Mouse (Mus musculus) right cerebral cortex, postnatal 14 days (tissue): Measurements from ENCODE around the gene 4930435E12Rik.
"Not testable (repeated sequence)": the region's sequence is repeated elsewhere in the genome, so short reads cannot be mapped to it uniquely, and the experiment has no call there.

Experiments
- DNase-seq: peaks from one replicate; pipeline ENCODE4 v3.0.0; 2022

The 4930435E12Rik gene

DNA sequence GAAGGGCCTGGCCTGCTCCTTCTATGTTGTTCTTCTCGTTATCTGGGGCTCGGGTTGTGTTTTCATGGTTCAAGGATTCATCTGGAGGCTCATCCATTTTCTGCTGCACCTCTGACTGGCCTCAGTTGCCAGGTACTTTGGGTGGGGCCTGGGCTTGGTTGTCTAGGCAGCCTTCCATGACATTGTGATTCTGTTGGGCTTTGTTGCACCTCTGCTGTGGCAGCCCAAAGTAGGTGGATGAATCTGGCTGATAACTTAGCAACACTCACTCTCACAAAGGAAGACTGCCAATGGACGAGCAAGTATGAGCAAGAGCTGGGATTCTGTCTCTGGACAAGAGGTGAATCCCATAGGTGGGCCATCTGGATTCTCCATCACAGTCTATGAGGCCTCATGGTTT lies at the start of gene 4930435E12Rik:
Gene 4930435E12Rik, minus strand, starts transcription at position 101 of the 400 bp plus-strand sequence.
- DNase-seq: no peak

DNA sequence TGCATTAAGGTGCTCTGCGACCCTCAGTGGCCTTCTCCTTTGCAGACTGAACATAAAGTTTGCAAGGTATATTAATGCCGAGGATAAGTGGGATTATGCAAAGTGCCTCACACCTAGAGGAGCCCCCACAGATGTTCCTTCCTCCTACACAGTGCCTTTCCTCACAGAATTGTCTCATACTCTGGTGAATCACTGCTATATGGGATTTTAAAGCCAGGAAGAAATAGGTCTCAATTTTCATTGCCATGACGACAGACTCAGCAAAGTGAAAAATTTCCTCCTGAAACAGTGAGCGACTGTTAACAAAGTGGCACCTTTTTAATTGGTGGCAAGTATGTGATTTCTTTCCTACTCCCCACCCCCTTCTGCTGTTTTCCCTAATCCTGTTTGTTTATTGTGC lies 45.9 kb upstream of the 4930435E12Rik start:
- no peak for DNase-seq

DNA sequence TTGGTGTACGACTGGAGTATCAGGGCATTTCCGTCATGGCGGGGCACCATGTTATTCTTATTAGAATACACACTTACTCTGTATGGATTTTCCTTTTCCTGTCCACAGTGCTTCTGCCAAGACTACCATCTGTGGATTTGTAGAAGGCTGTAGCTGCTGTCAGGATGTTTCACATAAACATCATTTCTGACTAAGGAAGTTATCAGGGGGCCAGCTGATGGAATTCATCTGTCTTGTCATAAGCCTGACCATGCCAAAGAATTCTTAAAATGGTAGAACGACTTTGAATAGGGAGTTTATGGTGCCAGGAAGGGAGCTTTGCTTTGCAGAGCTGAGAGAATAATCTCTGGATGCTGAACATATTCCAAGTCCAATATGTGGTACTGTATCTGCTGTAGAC lies 44.7 kb upstream of the 4930435E12Rik start:
- no peak for DNase-seq

DNA sequence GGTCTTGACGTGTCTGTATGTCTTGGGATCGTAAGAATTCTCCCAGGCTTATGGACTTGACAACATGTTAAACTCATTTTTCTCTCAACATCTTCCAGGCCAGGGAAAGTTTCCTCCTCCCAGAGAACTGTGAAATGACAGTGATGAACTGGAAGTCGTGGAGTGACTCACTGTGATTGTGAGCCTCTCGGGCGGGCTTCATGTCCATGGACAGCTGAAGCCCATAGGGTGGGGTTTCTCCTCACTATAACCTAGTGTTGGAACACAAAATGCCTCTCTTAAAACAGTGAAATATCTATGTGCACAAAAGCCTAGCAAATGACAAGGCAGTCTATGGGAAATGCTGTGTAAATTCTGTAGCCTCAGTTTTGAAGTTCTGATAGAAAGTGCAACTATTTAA lies 35.8 kb upstream of the 4930435E12Rik start:
- DNase-seq: no peak

DNA sequence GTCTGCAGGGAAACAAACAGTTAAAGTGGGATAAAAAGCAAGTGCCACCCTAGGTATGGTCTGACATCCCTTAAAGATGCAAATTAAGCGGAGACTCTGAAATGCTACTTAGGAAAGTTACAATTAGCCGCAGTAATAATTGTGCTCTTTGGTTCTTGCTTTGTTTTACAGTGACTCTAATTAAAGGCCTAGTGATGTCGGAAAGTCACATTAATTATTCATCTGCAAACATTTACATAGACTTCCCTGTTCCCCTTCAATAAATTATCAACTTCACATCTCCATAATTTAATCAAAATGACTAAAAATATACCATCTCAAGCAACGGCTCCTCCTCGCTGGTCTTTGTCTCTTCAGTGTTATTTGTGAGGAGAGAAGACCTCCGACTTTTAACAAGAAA lies 32.0 kb upstream of the 4930435E12Rik start:
- no peak for DNase-seq

DNA sequence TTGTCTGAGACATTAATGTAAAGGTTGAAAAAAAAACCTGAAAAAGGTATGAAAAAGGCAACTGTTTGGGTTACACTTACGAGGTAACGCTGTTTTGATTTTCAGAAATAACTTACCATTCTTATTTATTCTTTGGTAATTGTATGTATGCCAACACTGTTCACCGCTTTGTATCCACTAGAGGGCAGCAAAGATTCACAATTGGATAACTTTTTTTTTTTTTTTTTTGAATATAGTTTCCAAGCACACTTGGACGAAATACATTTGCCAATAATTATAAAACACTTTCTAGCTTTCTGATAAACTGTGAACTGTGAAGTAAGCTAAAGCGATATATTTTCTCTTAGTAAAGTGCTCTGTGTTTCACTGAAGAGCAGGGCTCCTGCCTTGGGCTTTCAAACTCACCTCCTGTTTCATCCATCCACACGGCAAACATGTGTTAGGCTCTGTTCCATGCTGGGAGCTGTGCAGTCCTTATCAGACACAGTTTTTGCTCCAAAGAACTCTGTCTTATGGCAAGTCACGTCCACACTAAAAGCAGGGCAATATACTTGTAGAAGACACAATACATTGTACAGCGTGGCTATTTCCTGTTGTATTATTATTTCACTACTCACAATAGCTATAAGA lies 29.7 kb upstream of the 4930435E12Rik start:
- no peak for DNase-seq

DNA sequence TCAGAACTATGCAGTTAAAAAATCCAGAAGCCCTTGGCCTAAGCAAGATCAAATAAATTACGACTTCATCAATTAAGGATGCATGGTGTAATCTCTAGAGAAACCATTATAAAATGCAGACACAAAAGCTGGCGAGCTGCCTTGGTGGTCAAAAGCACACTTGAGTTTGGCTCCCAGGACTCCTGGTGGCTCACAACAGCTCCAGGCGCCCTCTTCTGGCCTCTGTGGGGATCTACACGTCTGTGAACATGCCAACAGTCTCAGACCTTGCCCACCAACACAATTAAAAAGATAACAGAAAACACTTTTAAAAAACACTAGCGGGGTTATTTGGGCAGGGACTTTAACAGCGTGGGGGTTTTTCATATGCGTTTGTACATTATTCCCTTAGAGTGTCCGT lies 16.0 kb downstream of the 4930435E12Rik start:
- peak; percentile 75 for DNase-seq

DNA sequence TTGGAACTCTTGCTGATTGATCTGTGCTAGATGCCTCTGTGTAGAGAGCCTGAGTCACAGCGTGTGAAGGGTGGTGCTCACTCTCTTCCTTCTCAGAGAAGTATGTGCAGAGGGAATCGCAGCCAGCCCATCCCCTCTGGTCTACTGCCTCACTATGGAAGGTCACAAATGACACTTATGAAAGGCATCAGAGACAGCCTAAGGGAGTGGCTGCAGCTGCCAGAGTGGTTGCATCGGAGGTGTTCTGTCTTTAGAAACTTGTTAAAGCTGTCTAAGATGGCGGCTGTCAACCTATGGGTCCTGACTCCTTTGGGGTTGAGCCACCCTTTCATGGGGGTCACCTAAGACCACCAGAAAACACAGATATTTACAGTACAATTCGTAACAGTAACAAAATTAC lies 18.4 kb downstream of the 4930435E12Rik start:
- DNase-seq: no peak

DNA sequence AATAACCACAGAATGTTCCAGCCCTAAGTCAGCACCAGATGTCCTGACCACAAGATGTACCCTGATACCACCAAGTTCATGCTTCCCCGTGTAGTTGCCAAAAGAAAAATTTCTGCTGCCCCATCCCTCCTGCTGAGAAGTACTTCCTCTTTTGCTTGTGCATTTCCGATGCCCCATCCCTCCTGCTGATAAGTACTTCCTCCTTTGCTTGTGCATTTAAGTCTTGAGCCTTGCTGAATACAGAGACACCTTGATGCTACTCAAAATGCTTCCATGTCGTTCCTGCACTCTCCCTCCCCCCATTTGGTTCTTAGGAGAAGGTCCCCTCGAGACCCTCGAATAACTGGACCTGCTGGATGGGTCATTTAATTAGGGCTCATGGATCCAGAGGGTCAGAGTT lies 20.8 kb downstream of the 4930435E12Rik start:
- not testable (repeated sequence) for DNase-seq

DNA sequence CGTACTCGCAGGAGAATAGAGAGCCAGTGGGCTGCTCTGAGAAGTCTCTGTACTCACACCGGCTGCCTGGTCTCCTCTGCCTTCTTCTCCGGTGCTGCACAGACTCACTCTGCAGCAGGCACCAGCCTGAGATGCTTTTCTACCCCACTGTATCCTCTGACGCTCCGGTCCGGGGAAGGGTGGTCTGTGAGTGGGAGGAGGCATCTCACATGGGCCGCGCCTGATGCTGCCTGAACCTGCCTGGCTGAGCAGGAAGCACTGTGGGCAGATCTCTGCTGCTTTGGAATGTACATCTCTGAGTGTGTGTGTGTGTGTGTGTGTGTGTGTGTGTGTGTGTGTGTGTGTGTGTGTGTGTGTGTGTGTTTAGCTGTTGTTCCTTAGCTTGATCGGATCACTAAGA lies 28.5 kb downstream of the 4930435E12Rik start, which contains the start of gene Upk1b:
Gene Upk1b, minus strand, starts transcription at position 238 of the 400 bp plus-strand sequence.
- DNase-seq: no peak

DNA sequence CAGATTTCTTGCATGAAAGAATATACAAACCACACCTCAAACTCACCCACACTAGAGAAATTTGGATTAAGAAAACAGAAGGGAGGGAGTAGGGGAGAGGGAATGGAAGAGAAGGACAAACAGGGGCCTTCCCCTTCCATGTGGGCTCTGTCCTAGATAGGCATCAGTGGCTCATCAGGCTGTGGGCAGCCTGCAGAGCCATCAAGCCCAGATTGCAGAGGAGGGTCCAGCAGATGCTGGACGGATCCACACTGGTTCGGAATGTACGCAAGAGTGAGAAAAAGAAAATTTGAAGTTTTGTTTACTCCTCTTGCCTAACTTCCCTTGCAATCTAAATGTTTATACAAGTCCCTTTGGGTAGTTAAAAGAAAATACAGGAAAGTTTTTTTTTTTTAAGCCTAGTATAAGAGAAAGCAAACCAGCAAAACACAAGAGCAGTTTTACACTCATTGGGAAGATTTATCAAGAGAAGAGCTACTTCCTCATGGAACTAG lies 29.5 kb downstream of the 4930435E12Rik start:
- DNase-seq: no peak

DNA sequence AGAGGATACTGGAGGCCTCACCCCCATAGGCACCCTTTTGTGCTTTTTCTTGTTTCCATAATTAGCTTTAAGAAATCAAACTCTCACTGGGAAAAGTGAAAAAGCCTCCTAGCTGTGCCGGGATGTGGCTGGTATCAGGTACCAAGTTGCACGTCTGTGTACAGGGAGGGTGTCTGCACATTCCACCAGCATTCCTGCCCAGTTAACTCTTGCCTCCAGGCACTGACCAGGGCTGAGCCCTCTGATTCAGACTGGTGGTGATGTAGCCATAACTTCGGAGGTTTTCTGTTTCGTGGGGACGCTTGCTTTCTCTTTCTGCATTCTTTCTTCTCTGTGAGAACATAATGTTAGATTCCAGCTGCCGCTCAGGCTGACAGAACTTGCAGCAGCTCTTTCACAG lies 35.4 kb downstream of the 4930435E12Rik start:
- no peak for DNase-seq

DNA sequence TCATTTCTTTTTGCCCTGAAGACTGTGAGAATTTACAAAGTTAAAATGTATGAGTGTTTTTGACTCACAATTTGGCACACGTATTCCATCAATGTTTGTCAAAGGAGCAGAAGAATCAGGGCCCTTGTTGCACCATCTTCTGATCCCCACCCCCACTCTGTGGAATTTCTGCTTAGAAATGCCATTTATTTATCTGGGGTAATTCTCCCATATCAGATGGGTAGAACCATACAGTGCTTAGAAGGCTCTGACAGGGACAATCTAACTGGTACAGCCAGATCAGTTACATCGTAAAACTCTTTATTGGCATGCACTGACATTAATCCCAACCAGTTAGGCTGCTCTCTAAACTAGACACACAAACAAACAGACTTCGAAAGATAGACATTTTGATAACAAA lies 38.6 kb downstream of the 4930435E12Rik start:
- no peak for DNase-seq

DNA sequence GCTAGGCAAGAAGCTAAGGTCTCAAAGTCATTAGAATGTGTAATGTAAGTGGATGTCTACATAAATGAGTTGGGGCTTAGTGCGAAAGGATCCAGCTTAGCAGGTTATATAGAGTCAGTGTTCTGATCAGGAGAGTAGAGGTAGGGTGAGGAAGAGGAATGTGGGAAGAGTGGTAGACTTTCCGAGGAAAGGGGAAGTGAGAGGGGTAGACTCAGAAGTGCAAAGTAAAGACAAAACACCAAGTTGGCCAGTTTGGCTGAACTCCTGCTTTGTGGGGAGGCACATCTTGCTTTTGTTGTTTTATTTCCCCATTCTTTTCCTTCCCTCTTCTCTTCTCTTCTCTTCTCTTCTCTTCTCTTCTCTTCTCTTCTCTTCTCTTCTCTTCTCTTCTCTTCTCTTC lies 39.5 kb downstream of the 4930435E12Rik start:
- DNase-seq: no peak

DNA sequence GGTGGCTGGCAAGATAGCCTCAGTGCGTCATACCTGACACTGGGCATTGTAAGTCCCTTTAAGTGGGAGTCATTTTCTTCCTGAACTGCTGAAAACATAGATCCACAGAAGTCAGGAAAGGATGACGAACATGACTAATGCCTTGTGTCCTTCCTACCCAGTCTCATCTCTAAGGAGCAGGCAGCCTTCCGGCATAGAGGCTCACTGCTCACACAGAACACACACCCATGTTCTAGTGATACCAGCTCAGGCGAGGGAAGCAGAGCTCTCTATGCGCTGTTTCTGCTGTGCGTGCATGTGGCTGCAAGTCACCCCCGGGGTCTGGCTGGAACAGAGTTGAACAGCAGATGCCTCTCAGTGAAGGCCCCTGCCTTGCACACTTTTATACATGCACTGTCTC lies 43.2 kb downstream of the 4930435E12Rik start:
- no peak for DNase-seq

DNA sequence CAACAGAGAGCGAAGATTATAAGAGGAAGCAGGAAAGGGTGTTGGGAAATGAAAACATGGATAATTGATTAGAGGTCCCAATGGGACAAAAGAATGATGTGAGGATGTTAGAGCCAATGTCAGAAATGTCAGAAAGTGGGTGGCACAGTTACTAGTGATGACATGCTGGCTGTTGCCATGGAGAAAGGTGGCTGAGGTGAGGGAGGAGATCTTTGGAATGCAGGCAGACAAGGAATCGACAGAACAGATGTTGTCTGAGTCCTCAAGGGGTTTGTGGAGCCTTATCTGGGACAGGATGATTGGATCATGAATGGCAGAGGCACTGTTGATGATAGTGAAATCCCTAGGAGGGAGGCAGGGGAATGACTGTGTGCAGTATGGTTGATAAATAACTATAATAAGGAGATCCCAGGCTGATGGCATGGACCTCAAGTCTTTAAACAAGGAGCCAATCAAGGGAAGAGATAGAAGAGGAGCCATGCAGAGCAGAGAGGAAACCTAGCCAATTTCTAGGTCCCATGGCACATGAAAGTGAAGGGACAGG lies 46.0 kb downstream of the 4930435E12Rik start:
- no peak for DNase-seq

DNA sequence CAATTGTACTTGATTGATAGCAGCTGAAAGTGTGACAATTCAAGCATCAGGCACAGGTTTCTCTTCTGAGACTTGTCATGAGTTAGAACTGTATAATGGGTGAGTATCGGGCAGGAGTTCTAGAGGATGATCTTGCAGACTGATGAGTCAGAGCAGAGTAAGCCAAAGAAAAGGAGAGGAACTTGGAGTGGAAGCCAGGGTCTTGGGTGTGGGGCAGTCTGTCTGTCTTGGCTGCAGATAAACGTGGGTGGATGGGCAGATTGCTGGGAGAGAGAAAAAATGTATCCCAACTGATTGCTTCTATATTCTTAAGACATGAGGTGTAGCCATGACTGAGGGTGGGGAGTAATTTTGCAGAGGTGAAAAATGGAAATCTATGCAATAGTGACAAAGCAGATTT lies 46.6 kb downstream of the 4930435E12Rik start:
- no peak for DNase-seq

DNA sequence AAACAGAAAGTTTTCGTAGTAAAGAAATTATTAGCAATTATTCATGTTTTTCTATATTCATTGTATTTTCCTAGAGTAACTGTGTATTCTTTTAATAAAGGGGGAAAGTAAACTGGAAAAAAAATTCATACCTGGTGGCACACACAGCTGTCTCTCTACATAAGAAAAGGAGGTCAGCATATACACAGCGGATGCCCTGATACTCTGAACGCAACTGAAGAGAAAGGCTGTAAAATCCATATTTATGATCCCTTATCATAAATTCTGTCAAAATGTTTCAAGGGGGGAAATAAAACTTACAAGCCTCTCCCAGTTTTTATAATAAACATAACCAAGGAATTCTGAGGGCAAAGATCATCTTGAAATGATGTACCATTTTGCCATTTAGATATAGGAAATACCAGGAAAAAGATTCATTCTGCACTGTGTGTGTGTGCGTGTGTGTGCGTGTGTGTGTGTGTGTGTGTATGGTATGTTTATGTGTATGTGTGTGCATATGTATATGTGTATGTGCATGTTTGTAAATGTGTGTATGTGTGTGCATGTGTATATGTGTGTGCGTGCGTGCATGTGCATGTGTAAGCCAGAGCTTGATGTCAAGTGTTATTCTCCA lies 47.5 kb downstream of the 4930435E12Rik start:
- DNase-seq: no peak

DNA sequence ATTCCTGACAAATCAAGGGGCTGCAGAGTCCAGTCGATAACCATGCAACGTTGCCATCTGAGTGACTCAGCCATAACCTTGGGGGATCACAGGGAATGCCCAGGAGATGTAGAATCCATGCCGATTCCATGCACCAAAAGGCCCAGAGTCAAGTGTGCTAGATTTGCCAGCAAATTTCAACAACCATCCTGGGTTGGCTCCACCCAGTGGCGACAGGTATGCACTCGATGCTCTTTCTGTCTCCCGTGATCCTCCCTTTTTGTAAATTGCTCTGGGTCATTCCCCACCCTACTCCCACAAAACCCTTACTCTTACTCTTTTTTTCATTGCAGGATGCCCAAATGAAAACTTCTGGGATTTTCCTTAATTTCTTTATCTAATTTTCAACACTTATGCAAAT lies 52.2 kb downstream of the 4930435E12Rik start:
- no peak for DNase-seq

DNA sequence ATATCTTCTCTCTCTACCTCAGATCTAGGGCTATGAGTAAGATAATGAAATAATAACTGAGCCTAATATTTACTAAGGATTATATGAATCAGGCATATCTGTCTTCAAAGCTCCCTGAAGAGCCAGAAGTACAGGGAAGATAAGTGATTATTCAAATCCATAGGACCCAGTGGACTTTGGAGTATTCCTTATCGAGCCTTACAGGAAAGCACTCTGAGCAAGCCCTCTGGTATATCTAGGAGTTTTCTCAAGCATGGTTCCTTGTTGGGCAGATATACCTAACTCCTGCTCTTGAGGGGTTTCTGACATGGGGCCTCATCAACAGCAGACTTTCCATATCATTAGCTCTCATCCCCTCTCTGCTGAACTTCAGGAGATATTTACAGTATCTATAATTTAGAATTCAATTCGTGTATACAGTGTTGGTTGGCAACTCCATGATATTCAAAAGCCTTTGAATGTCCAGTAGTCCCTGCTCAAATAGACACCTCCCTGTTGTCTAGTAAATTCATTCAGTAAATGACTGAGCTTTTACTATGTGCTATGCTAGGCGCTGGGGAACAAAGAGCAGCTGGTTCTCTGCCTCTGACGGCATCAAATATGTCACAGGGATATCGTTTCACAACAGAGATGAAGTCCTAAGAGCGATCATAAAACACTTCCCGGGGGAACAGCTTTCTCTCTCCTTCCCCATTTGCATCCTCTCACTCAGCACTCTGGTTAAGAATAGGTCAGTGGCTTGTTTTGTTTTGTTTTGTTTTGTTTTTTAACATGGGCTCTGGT lies 53.4 kb downstream of the 4930435E12Rik start:
- DNase-seq: no peak

DNA sequence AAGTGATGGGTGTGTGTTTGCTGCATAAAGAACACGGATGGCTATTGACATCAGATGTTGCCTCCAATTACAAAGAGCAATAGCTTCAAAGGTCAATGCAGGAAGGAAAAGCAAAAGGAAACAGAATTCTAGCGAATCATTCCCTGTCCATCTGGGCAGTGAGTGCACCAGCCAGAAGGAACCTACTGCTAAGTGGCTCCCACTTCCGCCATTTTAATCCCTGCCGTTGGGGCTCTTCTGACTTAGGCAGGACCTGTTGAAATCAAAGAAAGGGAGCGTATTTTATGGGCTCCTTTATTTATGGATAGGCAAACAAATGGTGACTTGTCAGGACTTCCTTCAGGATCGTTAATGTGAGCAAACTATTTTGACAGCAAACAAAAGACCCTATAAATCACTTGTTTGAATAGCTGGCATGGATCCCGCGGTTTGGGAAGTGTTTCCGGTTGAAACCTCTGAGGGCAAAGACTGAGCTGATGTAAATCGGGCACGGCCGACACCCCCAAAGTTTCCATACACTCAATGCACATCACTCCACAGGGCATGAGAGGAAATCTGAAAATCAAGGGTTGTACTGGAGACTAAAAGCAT lies 55.5 kb downstream of the 4930435E12Rik start:
- no peak for DNase-seq

DNA sequence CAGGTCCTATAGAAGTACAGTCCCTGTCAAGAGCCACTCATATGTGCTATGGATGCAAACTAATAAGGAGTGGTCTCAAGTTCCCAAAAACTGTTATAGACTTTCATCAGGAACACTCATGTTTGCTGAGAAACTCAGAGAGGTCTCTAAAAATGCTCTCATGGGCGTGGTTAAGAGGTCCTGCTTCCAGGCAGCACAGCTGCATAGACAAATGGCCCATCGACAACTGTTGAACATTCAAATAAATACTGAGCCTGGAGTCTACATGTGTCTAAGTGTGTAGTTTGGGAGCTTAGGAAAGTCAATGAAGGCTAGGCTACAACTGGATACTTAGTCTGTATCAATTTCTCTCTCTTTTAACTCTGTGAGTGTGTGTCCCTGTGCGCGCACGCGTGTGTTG lies 57.4 kb downstream of the 4930435E12Rik start:
- no peak for DNase-seq

DNA sequence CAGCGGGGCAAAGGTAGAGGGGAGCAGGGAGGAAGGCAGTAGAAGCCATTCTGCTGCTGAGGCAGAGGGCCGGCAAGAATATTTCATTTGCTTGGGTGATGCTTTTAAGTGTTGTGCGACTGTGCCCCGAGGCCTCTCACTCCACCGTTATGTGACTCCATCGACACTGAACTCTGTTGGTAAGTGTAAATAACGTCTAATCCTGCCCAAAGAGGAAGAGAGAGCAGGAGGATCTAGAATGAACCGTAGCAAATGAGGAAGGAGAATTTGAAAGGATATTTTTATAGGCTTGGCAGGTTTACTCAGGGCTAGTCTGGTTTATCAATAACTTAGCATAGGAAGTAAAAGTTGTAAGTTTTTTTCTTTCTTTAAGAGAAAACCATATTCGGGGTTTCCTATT lies 59.0 kb downstream of the 4930435E12Rik start:
- DNase-seq: no peak
